Mouse (Mus musculus): ENCODE measurements at regions not wholly inside any gene's neighbourhood (a gene's known extent, or its start where the extent isn't known, plus 50 kb on each side); places are given as distances from the start of the nearest gene placed in this dataset.

GRCm38 (mm10) chr5:125974035-125974434 is 442.5 kb downstream of the Tmem132b start:
- H3K27me3 ChIP-seq (ENCODE audit: control insufficient read depth, insufficient read depth, low read length) = no peaks in the 10 kb centered on the region
- H3K4me3 ChIP-seq = no peak overlapping the region
- WGBS = 53% methylated on average over 1 of the region's 1 CpGs
- no peaks in the 10 kb centered on the region for H3K79me2 ChIP-seq (replicated peaks; ENCODE audit: control insufficient read depth, insufficient read depth, low read length)
- H3K36me3 ChIP-seq (ENCODE audit: control insufficient read depth, insufficient read depth, low read length) = no peaks in the 10 kb centered on the region
- H3K4me1 ChIP-seq (ENCODE audit: control insufficient read depth, insufficient read depth, low read length) = no peaks in the 10 kb centered on the region
- DNase-seq = no peak
- intact Hi-C loops (cut with DNase I) = no loop called here
- H3K9ac ChIP-seq (ENCODE audit: low read depth, low read length) = no peak overlapping the region
- TF ChIP-seq CTCF (IDR thresholded peaks at IDR 0.05) (no peak), EP300 (IDR thresholded peaks at IDR 0.05; ENCODE audit: insufficient read depth, low read depth, low read length) (no peak), POLR2A (IDR thresholded peaks at IDR 0.05; ENCODE audit: insufficient read depth, low read depth, low read length) (no peak)
- H3K27ac ChIP-seq = no peak overlapping the region

- H3K4me1 ChIP-seq (ENCODE audit: control insufficient read depth, insufficient read depth, low read length) = no peaks in the 10 kb centered on the region
- H3K79me2 ChIP-seq (replicated peaks; ENCODE audit: control insufficient read depth, insufficient read depth, low read length) = no peaks in the 10 kb centered on the region
- no peaks in the 10 kb centered on the region for H3K36me3 ChIP-seq (ENCODE audit: control insufficient read depth, insufficient read depth, low read length)
- H3K27ac ChIP-seq = no peak overlapping the region
- DNase-seq = no peak
- H3K4me3 ChIP-seq = no peak overlapping the region
- intact Hi-C loops (cut with DNase I) = no loop called here
- WGBS = 79% methylated on average over 6 of the region's 6 CpGs
- H3K9ac ChIP-seq (ENCODE audit: low read depth, low read length) = no peak overlapping the region
- no peaks in the 10 kb centered on the region for H3K27me3 ChIP-seq (ENCODE audit: control insufficient read depth, insufficient read depth, low read length)
- TF ChIP-seq CTCF (IDR thresholded peaks at IDR 0.05) (no peak), EP300 (IDR thresholded peaks at IDR 0.05; ENCODE audit: insufficient read depth, low read depth, low read length) (no peak), POLR2A (IDR thresholded peaks at IDR 0.05; ENCODE audit: insufficient read depth, low read depth, low read length) (no peak)
Observed at GRCm38 (mm10) chr5:125979801-125980200, 448.2 kb downstream of the Tmem132b start.

- intact Hi-C loops (cut with DNase I) = no loop called here
- TF ChIP-seq CTCF (IDR thresholded peaks at IDR 0.05) (no peak), EP300 (IDR thresholded peaks at IDR 0.05; ENCODE audit: insufficient read depth, low read depth, low read length) (no peak), POLR2A (IDR thresholded peaks at IDR 0.05; ENCODE audit: insufficient read depth, low read depth, low read length) (no peak)
- no peaks in the 10 kb centered on the region for H3K4me1 ChIP-seq (ENCODE audit: control insufficient read depth, insufficient read depth, low read length)
Observed at GRCm38 (mm10) chr5:125985356-125985755, 453.8 kb downstream of the Tmem132b start.

GRCm38 (mm10) chr5:125997173-125997572 is 465.6 kb downstream of the Tmem132b start:
- TF ChIP-seq EP300 (IDR thresholded peaks at IDR 0.05; ENCODE audit: insufficient read depth, low read depth, low read length) (no peak), CTCF (IDR thresholded peaks at IDR 0.05) (no peak), POLR2A (IDR thresholded peaks at IDR 0.05; ENCODE audit: insufficient read depth, low read depth, low read length) (no peak)
- Histone ChIP-seq H3K79me2 (replicated peaks; ENCODE audit: control insufficient read depth, insufficient read depth, low read length) (no peaks in the 10 kb centered on the region), H3K27me3 (ENCODE audit: control insufficient read depth, insufficient read depth, low read length) (no peaks in the 10 kb centered on the region), H3K4me3 (no peak overlapping the region), H3K4me1 (ENCODE audit: control insufficient read depth, insufficient read depth, low read length) (no peaks in the 10 kb centered on the region), H3K27ac (no peak overlapping the region), H3K36me3 (ENCODE audit: control insufficient read depth, insufficient read depth, low read length) (no peaks in the 10 kb centered on the region), H3K9ac (ENCODE audit: low read depth, low read length) (no peak overlapping the region)
- WGBS = 55% methylated on average over 8 of the region's 8 CpGs
- no peak for DNase-seq
- intact Hi-C loops (cut with DNase I) = no loop called here

More at GRCm38 (mm10) chr5:125985356-125985755, 453.8 kb downstream of the Tmem132b start:
- no peak for DNase-seq
- no peak overlapping the region for H3K27ac ChIP-seq
- no peaks in the 10 kb centered on the region for H3K36me3 ChIP-seq (ENCODE audit: control insufficient read depth, insufficient read depth, low read length)
- no peaks in the 10 kb centered on the region for H3K27me3 ChIP-seq (ENCODE audit: control insufficient read depth, insufficient read depth, low read length)
- no peak overlapping the region for H3K4me3 ChIP-seq
- no peaks in the 10 kb centered on the region for H3K79me2 ChIP-seq (replicated peaks; ENCODE audit: control insufficient read depth, insufficient read depth, low read length)
- no peak overlapping the region for H3K9ac ChIP-seq (ENCODE audit: low read depth, low read length)

GRCm38 (mm10) chr5:126007871-126008270 is 476.3 kb downstream of the Tmem132b start:
- H3K27ac ChIP-seq = no peak overlapping the region
- H3K9ac ChIP-seq (ENCODE audit: low read depth, low read length) = no peak overlapping the region
- WGBS = 69% methylated on average over 4 of the region's 4 CpGs
- no peaks in the 10 kb centered on the region for H3K4me1 ChIP-seq (ENCODE audit: control insufficient read depth, insufficient read depth, low read length)
- no peak for DNase-seq
- no peaks in the 10 kb centered on the region for H3K79me2 ChIP-seq (replicated peaks; ENCODE audit: control insufficient read depth, insufficient read depth, low read length)
- H3K4me3 ChIP-seq = no peak overlapping the region
- intact Hi-C loops (cut with DNase I) = no loop called here
- H3K27me3 ChIP-seq (ENCODE audit: control insufficient read depth, insufficient read depth, low read length) = no peaks in the 10 kb centered on the region
- TF ChIP-seq EP300 (IDR thresholded peaks at IDR 0.05; ENCODE audit: insufficient read depth, low read depth, low read length) (no peak), CTCF (IDR thresholded peaks at IDR 0.05) (no peak), POLR2A (IDR thresholded peaks at IDR 0.05; ENCODE audit: insufficient read depth, low read depth, low read length) (no peak)
- no peaks in the 10 kb centered on the region for H3K36me3 ChIP-seq (ENCODE audit: control insufficient read depth, insufficient read depth, low read length)

- no peak for DNase-seq
- 82% methylated on average over 8 of the region's 8 CpGs for WGBS
- Histone ChIP-seq H3K9ac (ENCODE audit: low read depth, low read length) (no peak overlapping the region), H3K4me1 (ENCODE audit: control insufficient read depth, insufficient read depth, low read length) (no peaks in the 10 kb centered on the region), H3K36me3 (ENCODE audit: control insufficient read depth, insufficient read depth, low read length) (no peaks in the 10 kb centered on the region), H3K27me3 (ENCODE audit: control insufficient read depth, insufficient read depth, low read length) (no peaks in the 10 kb centered on the region), H3K4me3 (no peak overlapping the region), H3K79me2 (replicated peaks; ENCODE audit: control insufficient read depth, insufficient read depth, low read length) (no peaks in the 10 kb centered on the region), H3K27ac (no peak overlapping the region)
- intact Hi-C loops (cut with DNase I) = no loop called here
- TF ChIP-seq POLR2A (IDR thresholded peaks at IDR 0.05; ENCODE audit: insufficient read depth, low read depth, low read length) (no peak), EP300 (IDR thresholded peaks at IDR 0.05; ENCODE audit: insufficient read depth, low read depth, low read length) (no peak), CTCF (IDR thresholded peaks at IDR 0.05) (no peak)
Observed at GRCm38 (mm10) chr5:126008321-126008720, 476.7 kb downstream of the Tmem132b start.

Measured in heart, adult 2 months (tissue).